ENCODE assay signal across 20 mouse cellular contexts in the genomic region with DNA sequence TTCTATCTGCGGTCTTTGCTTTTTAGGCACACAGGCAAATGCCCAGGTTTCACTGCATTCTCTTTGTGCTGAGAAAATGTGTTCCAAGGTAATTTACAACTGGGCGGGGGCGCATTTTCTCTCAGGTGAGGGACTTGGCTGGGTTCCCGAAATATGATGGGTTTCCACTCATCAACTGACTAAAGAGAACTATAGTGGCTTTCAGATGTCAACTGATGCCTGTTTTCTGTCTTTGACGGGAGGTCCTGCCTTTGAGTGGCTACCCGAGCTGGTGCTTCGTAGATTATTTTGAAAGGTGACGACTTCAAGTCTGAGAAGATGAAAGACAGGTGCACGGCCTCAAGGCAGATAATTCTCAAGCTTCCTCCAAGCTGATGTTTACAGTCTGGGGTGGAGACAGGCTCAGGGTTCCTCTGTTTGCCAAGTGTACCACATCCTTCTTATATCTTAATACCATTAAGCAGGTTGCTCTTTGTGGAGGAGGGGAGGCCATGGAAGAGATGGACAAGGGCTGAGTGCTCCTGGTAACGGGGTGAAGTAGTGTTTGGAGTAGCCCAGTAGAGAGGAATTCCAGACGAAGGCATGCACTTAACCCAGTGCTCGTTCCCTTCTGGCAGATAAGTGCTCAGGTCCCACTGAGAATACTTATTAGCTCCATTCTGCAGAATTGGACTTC.
DNase-seq lines count a peak whose midpoint lies in the region; ATAC-seq lines count a peak whose summit lies in the region.
"Had no signal": no experiment of that assay in that cellular context is flagged by ENCODE, and none has a peak within 500 bp of the region (broad histone marks: within the 10 kb centered on the region; RNA-seq: fewer than 3 reads in every experiment).

No protein-coding gene starts in this region.

- 0 out of 2 replicates have a peak overlapping the region, but pooled peaks have one; percentile 4 for H3K4me2 ChIP-seq in heart, embryonic 12.5 days
- H3K4me2 ChIP-seq in midbrain, embryonic 11.5 days = no peak overlapping the region
- no peak overlapping the region for H3K4me2 ChIP-seq in midbrain, embryonic 14.5 days (ENCODE audit: low read length)
- H3K4me2 ChIP-seq: hindbrain, embryonic 15.5 days; limb, embryonic 13.5 days; liver, embryonic 15.5 days; neural tube, embryonic 12.5 days had no signal

- peak; percentile 72 for ATAC-seq in heart, embryonic 12.5 days (ENCODE audit: insufficient number of reproducible peaks, low FRiP score)
- ATAC-seq in midbrain, embryonic 11.5 days (ENCODE audit: low FRiP score) = no peak
- no peak for ATAC-seq in midbrain, embryonic 14.5 days (ENCODE audit: low FRiP score, low TSS enrichment)
- ATAC-seq: forebrain, embryonic 14.5 days had no signal

- intact Hi-C loops in heart, postnatal 25 days (cut with DNase I) = no loop called here

- H3K4me3 ChIP-seq in heart, embryonic 12.5 days = no peak overlapping the region
- no peak overlapping the region for H3K4me3 ChIP-seq in midbrain, embryonic 11.5 days (ENCODE audit: low read depth, low read length)
- H3K4me3 ChIP-seq in midbrain, embryonic 14.5 days (replicated peaks; ENCODE audit: low read depth, low read length) = no peak overlapping the region
- H3K4me3 ChIP-seq: erythroblast, embryonic 14.5 days; hindbrain, embryonic 15.5 days; limb, embryonic 13.5 days; liver, embryonic 15.5 days; neural tube, embryonic 12.5 days had no signal

- H3K9me3 ChIP-seq in heart, embryonic 12.5 days (replicated peaks) = peaks cover 2% of the 10 kb centered on the region; the same call in 1 of the 2 replicates
- no peaks in the 10 kb centered on the region for H3K9me3 ChIP-seq in midbrain, embryonic 11.5 days (ENCODE audit: control insufficient read depth, low read length)
- H3K9me3 ChIP-seq in midbrain, embryonic 14.5 days (ENCODE audit: control insufficient read depth, low read length) = no peaks in the 10 kb centered on the region
- H3K9me3 ChIP-seq: hindbrain, embryonic 15.5 days; liver, embryonic 15.5 days; neural tube, embryonic 12.5 days had no signal

- DNase-seq in heart, postnatal 25 days (ENCODE audit: low spot score) = no peak
- DNase-seq in midbrain, embryonic 11.5 days (ENCODE audit: low spot score, missing footprints) = peak; percentile 76
- DNase-seq in midbrain, embryonic 14.5 days = no peak
- peak; percentile 43 for DNase-seq in lung, postnatal 14 days
- no peak for DNase-seq in right cerebral cortex, postnatal 25 days
- no peak for DNase-seq in ovary, adult 18-20 months (ENCODE audit: low spot score)
- DNase-seq: adrenal gland, adult 8-10 months; B cell, adult 2 months; cerebellum, postnatal 10 days; kidney, adult 2 months; kidney, postnatal 25 days; layer of hippocampus, adult 9-11 months; thymus, adult 18-20 months had no signal

- peak overlapping the region; percentile 51 for H3K27ac ChIP-seq in heart, embryonic 12.5 days (ENCODE audit: poor library complexity, severe bottlenecking)
- H3K27ac ChIP-seq in midbrain, embryonic 11.5 days (ENCODE audit: low read depth, low read length) = no peak overlapping the region
- H3K27ac ChIP-seq in midbrain, embryonic 14.5 days (replicated peaks; ENCODE audit: low read depth, low read length) = no peak overlapping the region
- H3K27ac ChIP-seq: hindbrain, embryonic 15.5 days; limb, embryonic 13.5 days; liver, embryonic 15.5 days; neural tube, embryonic 12.5 days had no signal

- H3K4me1 ChIP-seq in heart, embryonic 12.5 days (replicated peaks) = peaks cover 15% of the 10 kb centered on the region
- no peaks in the 10 kb centered on the region for H3K4me1 ChIP-seq in midbrain, embryonic 11.5 days (ENCODE audit: control insufficient read depth, insufficient read depth, low read length)
- no peaks in the 10 kb centered on the region for H3K4me1 ChIP-seq in midbrain, embryonic 14.5 days (ENCODE audit: control insufficient read depth, insufficient read depth, low read length)
- H3K4me1 ChIP-seq: hindbrain, embryonic 15.5 days; limb, embryonic 13.5 days; liver, embryonic 15.5 days; neural tube, embryonic 12.5 days had no signal

- no peaks in the 10 kb centered on the region for H3K27me3 ChIP-seq in heart, embryonic 12.5 days (replicated peaks)
- H3K27me3 ChIP-seq in midbrain, embryonic 11.5 days (ENCODE audit: control insufficient read depth, insufficient read depth, low read length) = no peaks in the 10 kb centered on the region
- H3K27me3 ChIP-seq in midbrain, embryonic 14.5 days (ENCODE audit: control insufficient read depth, insufficient read depth, low read length) = no peaks in the 10 kb centered on the region
- H3K27me3 ChIP-seq: hindbrain, embryonic 15.5 days; limb, embryonic 13.5 days; liver, embryonic 15.5 days; neural tube, embryonic 12.5 days had no signal

- peaks cover 42% of the 10 kb centered on the region for H3K36me3 ChIP-seq in heart, embryonic 12.5 days
- peaks cover 22% of the 10 kb centered on the region for H3K36me3 ChIP-seq in midbrain, embryonic 11.5 days (ENCODE audit: control insufficient read depth, insufficient read depth, low read length)
- H3K36me3 ChIP-seq in midbrain, embryonic 14.5 days (ENCODE audit: control insufficient read depth, insufficient read depth, low read length) = peaks cover 50% of the 10 kb centered on the region

- WGBS in heart, embryonic 12.5 days = 30% methylated on average over 12 of the region's 12 CpGs
- 90% methylated on average over 12 of the region's 12 CpGs for WGBS in midbrain, embryonic 11.5 days
- 88% methylated on average over 12 of the region's 12 CpGs for WGBS in midbrain, embryonic 14.5 days

- H3K9ac ChIP-seq in heart, embryonic 12.5 days = no peak overlapping the region
- H3K9ac ChIP-seq in midbrain, embryonic 11.5 days (ENCODE audit: low read length) = no peak overlapping the region
- H3K9ac ChIP-seq in midbrain, embryonic 14.5 days (replicated peaks; ENCODE audit: low read length) = no peak overlapping the region
- H3K9ac ChIP-seq: hindbrain, embryonic 15.5 days; limb, embryonic 13.5 days; liver, embryonic 15.5 days; neural tube, embryonic 12.5 days had no signal

Comparison
In these comparisons a context has a peak if more than half of its experiments do, and no peak if none do; other contexts are left out.
1. DNase-seq: peak in midbrain, embryonic 11.5 days (single experiment) and lung, postnatal 14 days (single experiment); none in heart, postnatal 25 days (single experiment), midbrain, embryonic 14.5 days (single experiment), right cerebral cortex, postnatal 25 days (single experiment) and ovary, adult 18-20 months (single experiment).